Mouse (Mus musculus) cerebellum, adult 2 months (tissue): ENCODE measurements at regions not wholly inside any gene's neighbourhood (a gene's known extent, or its start where the extent isn't known, plus 50 kb on each side); places are given as distances from the start of the nearest gene placed in this dataset.

Source experiments
- CTCF ChIP-seq: fragments of 200-500 bp; IDR thresholded peaks from 2 replicates; pipeline ENCODE4 v1.5.1; 2011; ENCODE audit warnings: low read depth, mild to moderate bottlenecking, control low read depth, low read length, moderate library complexity, borderline replicate concordance; ENCODE audit not compliant: insufficient read depth
- POLR2A ChIP-seq: fragments of 200-500 bp; IDR thresholded peaks from 2 replicates; pipeline ENCODE4 v1.6.1; 2011; ENCODE audit warnings: low read length, control low read depth, borderline replicate concordance; ENCODE audit not compliant: insufficient read depth

- no peak for TF ChIP-seq CTCF
- TF ChIP-seq POLR2A = no peak
These were observed 83.6 kb upstream of the Igsf21 start for GRCm38 (mm10) chr4:140330138-140330537.
